Mouse (Mus musculus): ENCODE results near the gene Sirt1.
A peak's percentile ranks its signal among the peaks of the same experiment; 100 is the strongest.

Sirt1 gene

GRCm38 (mm10) chr10:63336901-63337300 lies 44.6 kb downstream of the Sirt1 start:
- DNase-seq (ENCODE audit: low read depth, low spot score), result no peak

GRCm38 (mm10) chr10:63327091-63327490 lies 54.4 kb downstream of the Sirt1 start:
- DNase-seq (ENCODE audit: low read depth, low spot score), result no peak

- DNase-seq (ENCODE audit: low read depth, low spot score), result no peak
Measured at GRCm38 (mm10) chr10:63313726-63314125, 67.8 kb downstream of the Sirt1 start.

- peak; percentile 46 for DNase-seq (ENCODE audit: low read depth, low spot score)
Measured at GRCm38 (mm10) chr10:63308582-63309366, 72.7 kb downstream of the Sirt1 start.

- no peak for DNase-seq (ENCODE audit: low read depth, low spot score)
Measured at GRCm38 (mm10) chr10:63302356-63302755, 79.1 kb downstream of the Sirt1 start.

GRCm38 (mm10) chr10:63282846-63283245 lies 98.7 kb downstream of the Sirt1 start:
- no peak for DNase-seq (ENCODE audit: low read depth, low spot score)

- no peak for DNase-seq (ENCODE audit: low read depth, low spot score)
Measured at GRCm38 (mm10) chr10:63282417-63282816, 99.1 kb downstream of the Sirt1 start.

- no peak for DNase-seq (ENCODE audit: low read depth, low spot score)
Measured at GRCm38 (mm10) chr10:63279851-63280250, 101.7 kb downstream of the Sirt1 start.

GRCm38 (mm10) chr10:63277010-63277409 lies 104.5 kb downstream of the Sirt1 start:
- DNase-seq (ENCODE audit: low read depth, low spot score), result no peak

GRCm38 (mm10) chr10:63272868-63273267 lies 108.6 kb downstream of the Sirt1 start:
- DNase-seq (ENCODE audit: low read depth, low spot score), result no peak

GRCm38 (mm10) chr10:63272401-63272800 lies 109.1 kb downstream of the Sirt1 start:
- no peak for DNase-seq (ENCODE audit: low read depth, low spot score)
